Mouse (Mus musculus) hindbrain, embryonic 13.5 days (tissue): ENCODE data around the gene Hdac11. TPM values are rescaled to one million over a fixed set of nuclear protein-coding genes. Genes with fewer than 3 reads are reported as not detected.
A peak's percentile ranks its signal among the peaks of the same experiment; 100 is the strongest.
"Not testable (repeated sequence)": the region's sequence is repeated elsewhere in the genome, so short reads cannot be mapped to it uniquely, and the experiment has no call there.

ENCODE experiments used
- ATAC-seq: fragments of 200-750 bp; cut with Nextera tagmentation; 2 replicates; pipeline ENCODE4 v1.8.0; 2017; ENCODE audit warnings: moderate TSS enrichment; ENCODE audit not compliant: low FRiP score
- H3K27ac ChIP-seq: fragments of 300-500 bp; sonication (generic); 2 replicates; pipeline ENCODE4 v1.5.1; 2015; ENCODE audit warnings: inconsistent platforms, mild to moderate bottlenecking, moderate library complexity
- H3K27me3 ChIP-seq: fragments of 300-500 bp; sonication (generic); 2 replicates; pipeline ENCODE4 v1.6.1; 2015; ENCODE audit warnings: mild to moderate bottlenecking, inconsistent platforms
- H3K36me3 ChIP-seq: fragments of 300-500 bp; sonication (generic); 2 replicates; pipeline ENCODE4 v1.6.1; 2015; ENCODE audit warnings: mild to moderate bottlenecking, inconsistent platforms
- H3K4me1 ChIP-seq: fragments of 300-500 bp; sonication (generic); replicated peaks from 2 replicates; pipeline ENCODE4 v1.6.1; 2015; ENCODE audit warnings: inconsistent platforms
- H3K4me2 ChIP-seq: fragments of 300-500 bp; sonication (generic); 2 replicates; pipeline ENCODE4 v1.6.1; 2015; ENCODE audit warnings: inconsistent platforms, mild to moderate bottlenecking, moderate library complexity
- H3K4me3 ChIP-seq: fragments of 300-500 bp; sonication (generic); 2 replicates; pipeline ENCODE4 v1.5.1; 2015; ENCODE audit warnings: mild to moderate bottlenecking, inconsistent platforms
- H3K9ac ChIP-seq: fragments of 300-500 bp; sonication (generic); 2 replicates; pipeline ENCODE4 v1.6.1; 2015; ENCODE audit warnings: mild to moderate bottlenecking, inconsistent platforms
- H3K9me3 ChIP-seq: fragments of 300-500 bp; sonication (generic); 2 replicates; pipeline ENCODE4 v1.6.1; 2016; ENCODE audit warnings: inconsistent platforms
- WGBS: fragments of 180-500 bp; shearing (Covaris S2); methylation state at CpG from one replicate; pipeline ENCODE4 v1.1.7; 2015; 5-methylcytosine and 5-hydroxymethylcytosine counted together
- polyA plus RNA-seq: library from polyadenylated mRNA; unstranded; fragments of >200 nt; fragmentation: Nextera tagmentation; extraction: Ambion mirVana; gene quantifications from 2 replicates; pipeline ENCODE4 v1.2.1, GENCODE M21; 2015

Hdac11 gene
- polyA plus RNA-seq, 1 experiment from 2014 or later: 34.2 TPM

- Histone ChIP-seq H3K4me3 (peak overlapping the region; percentile 68), H3K9ac (peak overlapping the region; percentile 87), H3K27me3 (no peaks in the 10 kb centered on the region), H3K4me2 (peak overlapping the region; percentile 79), H3K36me3 (no peaks in the 10 kb centered on the region), H3K4me1 (peaks cover 37% of the 10 kb centered on the region), H3K9me3 (no peaks in the 10 kb centered on the region), H3K27ac (peak overlapping the region; percentile 94)
- WGBS: 2% methylated on average over 9 of the region's 9 CpGs
- ATAC-seq: peak; percentile 58
Observed at GRCm38 (mm10) chr6:91117149-91117548, 39.3 kb upstream of the Hdac11 start.

DNA sequence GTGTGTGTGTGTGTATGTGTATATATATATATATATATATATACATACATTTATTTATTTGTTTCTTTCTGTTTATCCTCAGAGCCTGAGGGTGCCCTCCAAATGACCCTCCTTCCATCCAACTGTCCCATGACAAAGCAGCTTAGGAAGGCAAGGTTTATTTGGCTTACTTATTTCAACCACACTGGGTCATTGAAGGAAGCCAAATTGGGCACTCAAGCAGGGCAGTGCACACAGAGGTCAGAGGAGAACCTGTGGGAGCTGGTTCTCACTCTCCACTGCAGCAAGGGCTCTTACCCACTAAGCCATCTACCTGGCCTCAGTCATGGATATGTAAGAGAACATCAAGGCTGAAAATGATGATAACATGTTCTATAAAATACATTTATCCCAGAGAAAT is 37.9 kb upstream of the Hdac11 start:
- Histone ChIP-seq H3K36me3 (no peaks in the 10 kb centered on the region), H3K4me1 (peaks cover 37% of the 10 kb centered on the region), H3K4me2 (no peak overlapping the region), H3K27me3 (no peaks in the 10 kb centered on the region), H3K4me3 (no peak overlapping the region), H3K9me3 (no peaks in the 10 kb centered on the region), H3K27ac (no peak overlapping the region), H3K9ac (no peak overlapping the region)
- ATAC-seq: no peak

GRCm38 (mm10) chr6:91120206-91120605 is 36.3 kb upstream of the Hdac11 start:
- Histone ChIP-seq H3K4me2 (no peak overlapping the region), H3K4me3 (no peak overlapping the region), H3K9me3 (no peaks in the 10 kb centered on the region), H3K27me3 (no peaks in the 10 kb centered on the region), H3K27ac (no peak overlapping the region), H3K4me1 (peaks cover 21% of the 10 kb centered on the region), H3K9ac (no peak overlapping the region), H3K36me3 (no peaks in the 10 kb centered on the region)
- ATAC-seq: no peak
- 80% methylated on average over 2 of the region's 2 CpGs for WGBS

- not testable (repeated sequence) for H3K36me3 ChIP-seq, ATAC-seq, H3K9ac ChIP-seq, H3K27ac ChIP-seq, H3K4me3 ChIP-seq, H3K4me2 ChIP-seq, H3K27me3 ChIP-seq, H3K9me3 ChIP-seq
- peaks cover 12% of the 10 kb centered on the region for H3K4me1 ChIP-seq
- WGBS: 96% methylated on average over 7 of the region's 7 CpGs
Observed at GRCm38 (mm10) chr6:91121089-91121488, 35.4 kb upstream of the Hdac11 start.

DNA sequence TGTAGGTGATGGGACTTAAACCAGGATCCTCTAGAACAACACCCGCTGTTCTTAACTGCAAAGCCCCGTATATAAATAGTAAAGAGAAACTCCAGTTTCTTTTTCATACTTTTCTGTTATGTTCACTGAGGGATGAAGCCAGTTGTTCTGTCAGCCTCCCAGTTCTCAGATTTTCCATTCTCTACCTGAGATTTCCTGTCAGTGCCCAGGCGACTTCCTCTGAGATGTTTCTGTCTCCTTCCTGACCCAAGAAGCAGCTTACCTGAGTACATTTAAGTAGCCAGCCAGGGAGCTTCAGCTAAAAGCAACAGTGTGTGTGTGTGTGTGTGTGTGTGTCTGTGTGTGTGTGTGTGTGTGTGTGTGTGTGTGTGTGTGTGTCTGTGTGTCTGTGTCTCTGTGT is 33.0 kb upstream of the Hdac11 start:
- Histone ChIP-seq H3K9me3 (no peaks in the 10 kb centered on the region), H3K27ac (no peak overlapping the region), H3K4me3 (no peak overlapping the region), H3K27me3 (no peaks in the 10 kb centered on the region), H3K4me1 (no peaks in the 10 kb centered on the region), H3K36me3 (no peaks in the 10 kb centered on the region), H3K4me2 (no peak overlapping the region), H3K9ac (no peak overlapping the region)
- no peak for ATAC-seq
- WGBS: 90% methylated on average over 3 of the region's 3 CpGs

GRCm38 (mm10) chr6:91124286-91125227 is 31.9 kb upstream of the Hdac11 start:
- Histone ChIP-seq H3K4me2 (no peak overlapping the region), H3K27ac (no peak overlapping the region), H3K27me3 (no peaks in the 10 kb centered on the region), H3K9ac (no peak overlapping the region), H3K4me1 (no peaks in the 10 kb centered on the region), H3K9me3 (no peaks in the 10 kb centered on the region), H3K4me3 (no peak overlapping the region), H3K36me3 (no peaks in the 10 kb centered on the region)
- ATAC-seq: no peak
- 50% methylated on average over 7 of the region's 7 CpGs for WGBS

GRCm38 (mm10) chr6:91125228-91125585 is 31.3 kb upstream of the Hdac11 start:
- Histone ChIP-seq H3K4me2 (no peak overlapping the region), H3K27ac (no peak overlapping the region), H3K4me1 (no peaks in the 10 kb centered on the region), H3K4me3 (no peak overlapping the region), H3K9me3 (no peaks in the 10 kb centered on the region), H3K36me3 (no peaks in the 10 kb centered on the region), H3K27me3 (no peaks in the 10 kb centered on the region), H3K9ac (no peak overlapping the region)
- ATAC-seq: no peak
- 87% methylated on average over 2 of the region's 2 CpGs for WGBS

GRCm38 (mm10) chr6:91128996-91129395 is 27.5 kb upstream of the Hdac11 start:
- no peaks in the 10 kb centered on the region for H3K4me1 ChIP-seq
- no peaks in the 10 kb centered on the region for H3K27me3 ChIP-seq
- no peak for ATAC-seq
- H3K9ac ChIP-seq: no peak overlapping the region
- H3K9me3 ChIP-seq: no peaks in the 10 kb centered on the region
- no peaks in the 10 kb centered on the region for H3K36me3 ChIP-seq
- no peak overlapping the region for H3K4me3 ChIP-seq
- 54% methylated on average over 4 of the region's 4 CpGs for WGBS
- H3K27ac ChIP-seq: no peak overlapping the region
- H3K4me2 ChIP-seq: no peak overlapping the region

GRCm38 (mm10) chr6:91130856-91131255 is 25.6 kb upstream of the Hdac11 start:
- 48% methylated on average over 1 of the region's 1 CpGs for WGBS
- no peak for ATAC-seq
- Histone ChIP-seq H3K27me3 (no peaks in the 10 kb centered on the region), H3K4me1 (no peaks in the 10 kb centered on the region), H3K27ac (no peak overlapping the region), H3K4me3 (no peak overlapping the region), H3K36me3 (no peaks in the 10 kb centered on the region), H3K9me3 (no peaks in the 10 kb centered on the region), H3K4me2 (no peak overlapping the region), H3K9ac (no peak overlapping the region)

DNA sequence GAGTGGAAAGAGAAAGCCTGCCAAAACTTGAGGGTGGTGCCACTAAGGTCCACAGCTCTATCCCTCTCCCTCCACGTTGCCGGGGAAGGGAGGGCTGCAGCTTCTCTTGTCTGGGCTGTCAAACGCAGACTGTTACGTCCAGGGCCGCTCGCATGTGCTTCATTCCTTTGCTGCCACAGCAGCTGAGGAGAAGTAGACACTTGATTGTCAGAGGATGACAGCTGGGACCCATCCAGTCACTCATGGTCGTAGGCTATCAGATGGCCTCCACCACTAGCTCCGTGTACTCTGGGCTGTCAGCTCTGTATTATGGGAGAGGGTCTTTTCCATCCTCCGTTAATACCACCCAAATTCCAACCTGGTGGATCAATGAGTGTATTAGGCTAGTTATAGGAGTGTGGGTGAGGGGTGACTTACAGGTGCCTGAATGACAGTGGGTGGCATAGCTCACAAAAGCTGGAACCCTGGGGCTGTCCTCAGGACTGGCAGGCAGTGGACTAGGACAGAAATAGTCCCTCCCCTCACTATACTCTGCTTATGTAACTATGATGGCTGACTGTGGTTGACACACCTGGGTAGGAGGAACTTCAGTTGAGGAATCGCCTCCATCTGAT is 19.0 kb upstream of the Hdac11 start:
- no peaks in the 10 kb centered on the region for H3K9me3 ChIP-seq
- no peaks in the 10 kb centered on the region for H3K27me3 ChIP-seq
- ATAC-seq: no peak
- no peaks in the 10 kb centered on the region for H3K36me3 ChIP-seq
- H3K4me2 ChIP-seq: no peak overlapping the region
- H3K27ac ChIP-seq: no peak overlapping the region
- no peak overlapping the region for H3K4me3 ChIP-seq
- H3K4me1 ChIP-seq: no peaks in the 10 kb centered on the region
- H3K9ac ChIP-seq: no peak overlapping the region
- WGBS: 82% methylated on average over 10 of the region's 10 CpGs

- H3K4me1 ChIP-seq: no peaks in the 10 kb centered on the region
- H3K4me2 ChIP-seq: no peak overlapping the region
- peak; percentile 45; the same call in 1 of the 2 replicates for ATAC-seq
- no peak overlapping the region for H3K4me3 ChIP-seq
- H3K27ac ChIP-seq: no peak overlapping the region
- no peaks in the 10 kb centered on the region for H3K27me3 ChIP-seq
- no peaks in the 10 kb centered on the region for H3K9me3 ChIP-seq
- no peak overlapping the region for H3K9ac ChIP-seq
- no peaks in the 10 kb centered on the region for H3K36me3 ChIP-seq
- 30% methylated on average over 4 of the region's 4 CpGs for WGBS
Observed at GRCm38 (mm10) chr6:91139846-91140245, 16.6 kb upstream of the Hdac11 start.

GRCm38 (mm10) chr6:91145056-91145455 is 11.4 kb upstream of the Hdac11 start:
- peak overlapping the region; percentile 94 for H3K27ac ChIP-seq
- peaks cover 36% of the 10 kb centered on the region for H3K4me1 ChIP-seq
- WGBS: 61% methylated on average over 3 of the region's 3 CpGs
- no peak overlapping the region for H3K4me3 ChIP-seq
- H3K36me3 ChIP-seq: no peaks in the 10 kb centered on the region
- H3K4me2 ChIP-seq: no peak overlapping the region
- H3K9me3 ChIP-seq: no peaks in the 10 kb centered on the region
- H3K9ac ChIP-seq: no peak overlapping the region
- H3K27me3 ChIP-seq: no peaks in the 10 kb centered on the region
- no peak for ATAC-seq

DNA sequence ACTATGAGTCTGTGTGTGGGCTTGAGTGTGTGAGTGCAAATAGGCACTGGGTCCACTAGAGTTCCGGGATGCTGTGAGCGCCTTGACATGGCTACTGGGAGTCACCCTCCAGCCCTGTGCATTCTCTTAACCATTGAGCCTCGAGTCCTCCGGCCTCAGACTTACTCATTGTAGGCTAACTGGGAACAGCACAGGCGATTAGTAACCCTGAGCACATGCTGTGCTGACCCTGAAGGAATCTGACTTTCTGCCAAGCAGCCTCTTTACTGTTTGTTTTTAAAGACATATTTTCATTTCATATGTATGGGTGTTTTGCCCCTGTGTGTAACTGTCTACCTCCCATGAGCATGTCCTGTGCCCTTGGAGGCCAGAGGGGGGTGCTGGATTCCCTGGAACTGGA is 10.9 kb upstream of the Hdac11 start:
- H3K27me3 ChIP-seq: no peaks in the 10 kb centered on the region
- H3K36me3 ChIP-seq: no peaks in the 10 kb centered on the region
- ATAC-seq: no peak
- peak overlapping the region; percentile 94 for H3K27ac ChIP-seq
- H3K9ac ChIP-seq: no peak overlapping the region
- H3K4me3 ChIP-seq: no peak overlapping the region
- H3K4me2 ChIP-seq: no peak overlapping the region
- WGBS: 75% methylated on average over 5 of the region's 5 CpGs
- H3K4me1 ChIP-seq: peaks cover 36% of the 10 kb centered on the region
- H3K9me3 ChIP-seq: no peaks in the 10 kb centered on the region
